Mouse (Mus musculus) layer of hippocampus, adult 18-20 months (tissue): ENCODE data around the gene Crebbp. TPM values are rescaled to one million over a fixed set of nuclear protein-coding genes. Genes with fewer than 3 reads are reported as not detected.
A peak's percentile ranks its signal among the peaks of the same experiment; 100 is the strongest.
"Not testable (repeated sequence)": the region's sequence is repeated elsewhere in the genome, so short reads cannot be mapped to it uniquely, and the experiment has no call there.

Source experiments
- DNase-seq, 2 experiments: peaks; one replicate each; pipeline ENCODE4 v3.0.0; 2022; ENCODE audit warnings: low spot score in 2 of 2
- total RNA-seq, 2 experiments: library from RNA; stranded (reverse); gene quantifications; 2 replicates each; pipeline ENCODE4 v1.2.3; 2021

The Crebbp gene
- total RNA-seq, 2 experiments from 2014 or later: 85.3 to 85.7 TPM

GRCm38 (mm10) chr16:4160246-4160897, 53.4 kb downstream of the Crebbp start:
- DNase-seq: peak; percentile 65 to 92

DNA sequence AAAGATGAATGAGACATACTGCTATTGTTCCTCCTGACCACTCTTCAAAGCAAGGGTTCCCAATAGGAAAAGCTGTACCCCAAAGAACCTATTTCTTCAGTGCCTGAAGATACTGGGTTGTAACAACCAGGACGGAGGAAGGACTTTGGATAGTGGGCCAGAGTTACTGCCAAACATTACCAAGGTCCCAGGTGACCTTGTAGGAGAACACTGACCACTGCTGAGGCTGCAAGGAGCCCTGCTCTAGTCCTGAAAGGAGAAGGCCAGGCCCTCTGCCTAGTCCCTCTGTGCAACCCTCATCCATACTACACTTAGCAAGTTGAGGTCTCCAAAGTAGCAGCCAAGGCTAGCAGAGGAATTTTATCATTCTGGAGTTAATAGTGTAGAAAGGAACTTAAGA, 60.7 kb downstream of the Crebbp start:
- DNase-seq: no peak

DNA sequence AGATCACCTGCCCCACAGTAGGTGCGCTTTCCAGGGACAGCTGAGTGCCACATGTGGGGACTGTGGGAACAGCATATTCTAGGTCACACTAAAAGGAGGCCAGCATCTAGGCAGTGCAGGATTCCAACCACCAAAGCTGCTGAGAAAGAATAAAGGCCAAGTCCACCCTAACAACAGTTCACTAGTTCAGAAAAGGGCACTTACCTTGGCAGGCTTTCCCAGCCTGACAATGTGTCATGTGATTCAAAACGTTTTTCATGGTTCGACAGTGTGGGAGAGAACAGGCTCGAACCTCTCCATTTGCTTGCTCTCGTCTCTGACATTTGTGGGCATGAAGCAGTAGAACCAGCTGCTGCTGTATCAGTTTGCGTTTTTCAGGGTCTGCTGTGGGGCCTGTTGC, 75.3 kb downstream of the Crebbp start:
- DNase-seq: no peak

DNA sequence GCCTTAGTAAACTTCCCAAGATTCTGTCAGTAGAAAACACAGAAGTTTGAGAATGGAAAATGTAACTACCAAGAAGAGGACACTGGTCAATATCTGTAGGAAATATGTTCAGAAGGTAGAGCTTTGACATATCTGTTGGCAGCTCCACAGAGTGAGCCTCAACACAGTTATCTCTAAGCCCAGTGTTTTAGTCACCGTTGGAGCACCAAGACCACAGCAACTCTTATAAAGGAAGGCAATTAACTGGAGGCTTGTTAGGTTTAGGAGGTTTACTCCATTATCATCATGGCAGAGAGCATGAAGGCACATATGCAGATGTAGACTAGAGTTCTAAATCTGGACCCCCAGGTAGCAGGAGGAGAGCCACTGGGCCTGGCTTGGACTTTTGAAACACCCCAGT, 80.0 kb downstream of the Crebbp start:
- DNase-seq: no peak

DNA sequence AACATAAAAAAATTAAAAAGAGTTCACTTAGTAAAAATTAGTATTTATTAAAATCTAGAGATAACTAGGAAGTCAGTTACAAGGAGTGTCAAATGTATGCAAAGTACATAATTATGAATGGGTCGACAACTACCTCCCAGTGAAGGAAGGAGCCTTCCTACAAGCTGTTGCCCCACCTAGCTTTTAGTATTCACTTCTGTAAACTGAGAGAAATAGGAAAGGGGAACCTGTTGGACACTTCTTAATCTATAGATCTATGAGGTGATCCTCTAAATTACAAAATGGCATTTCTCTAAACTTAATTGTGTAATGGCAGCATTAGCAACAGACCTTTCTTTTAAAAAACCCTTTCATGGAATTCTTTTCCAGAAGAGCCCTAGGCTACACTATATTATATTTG, 84.9 kb downstream of the Crebbp start:
- no peak for DNase-seq

- no peak for DNase-seq
These were observed 96.7 kb downstream of the Crebbp start for GRCm38 (mm10) chr16:4117072-4117471.

- DNase-seq: no peak
These were observed 113.4 kb downstream of the Crebbp start for GRCm38 (mm10) chr16:4100374-4100773.

DNA sequence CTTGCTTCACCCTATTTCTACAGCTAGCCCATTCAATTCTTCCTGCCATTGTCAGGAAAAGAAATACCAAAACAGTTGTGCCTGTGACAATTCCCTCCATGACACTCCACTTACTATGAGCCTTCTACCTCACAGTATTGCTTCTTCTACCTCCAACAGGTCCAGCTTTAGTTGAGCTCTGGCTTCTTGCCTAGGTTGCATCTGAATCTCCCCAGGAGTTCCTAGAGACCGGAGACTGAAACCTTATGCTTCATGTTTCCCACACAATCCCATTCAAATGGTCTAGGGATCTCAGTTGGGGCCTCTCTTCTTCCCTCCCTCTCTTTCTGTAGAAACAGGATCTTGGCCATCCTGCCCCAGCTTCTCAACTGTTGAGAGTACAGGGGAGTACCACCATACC, 116.3 kb downstream of the Crebbp start:
- no peak for DNase-seq

GRCm38 (mm10) chr16:4096898-4097297, 116.9 kb downstream of the Crebbp start:
- DNase-seq: no peak

DNA sequence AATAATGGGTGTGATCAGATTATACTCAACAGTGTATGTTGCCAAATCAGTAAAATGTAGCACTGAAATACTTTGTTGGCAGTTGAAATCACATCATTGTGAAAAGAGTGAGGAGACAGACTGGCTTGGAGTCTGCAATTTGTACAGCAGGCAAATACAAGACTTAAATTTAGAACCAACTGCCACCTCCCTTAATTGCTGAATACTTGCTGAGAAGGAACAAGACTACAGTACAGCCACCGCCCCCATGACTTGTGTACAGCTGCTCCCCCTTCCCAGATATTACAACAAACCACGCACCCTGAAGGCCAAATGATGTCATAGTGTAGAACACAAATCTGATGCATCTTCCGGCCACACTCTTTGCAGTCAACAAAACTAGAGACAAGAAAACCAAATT, 117.7 kb downstream of the Crebbp start:
- DNase-seq: peak; percentile 19 to 84

DNA sequence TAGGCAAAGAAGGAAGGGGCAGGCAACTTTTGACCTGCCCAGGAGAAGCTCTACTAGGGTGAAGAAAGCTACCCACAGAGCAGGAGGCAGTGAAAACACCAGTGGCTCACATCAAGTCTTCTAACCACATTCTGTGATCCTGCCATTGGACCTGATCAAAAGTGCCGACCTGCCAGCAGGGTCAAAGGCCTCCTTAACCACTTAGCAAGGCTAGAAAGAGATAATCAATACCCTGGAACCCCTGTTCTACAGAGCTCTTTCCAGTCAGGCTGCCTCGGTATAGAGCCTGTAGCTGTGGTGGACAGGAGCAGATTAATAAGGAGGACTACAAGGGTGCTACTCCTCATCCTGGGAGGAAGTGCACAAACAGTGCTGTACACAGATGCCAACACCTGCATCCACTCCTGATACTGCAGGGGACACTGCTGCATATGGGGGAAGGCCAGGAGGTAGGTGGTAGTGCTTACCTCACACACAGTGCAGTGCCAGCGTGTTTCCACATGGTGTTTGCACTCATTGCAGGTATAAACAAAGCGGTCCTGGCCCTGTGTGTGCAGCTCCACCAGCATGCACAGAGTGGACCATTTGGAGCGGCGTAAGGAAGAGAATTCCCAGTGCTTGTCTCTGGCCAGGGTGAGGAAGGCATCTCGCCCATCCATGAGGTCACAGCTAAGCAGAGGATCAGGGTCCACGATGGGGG, 126.4 kb downstream of the Crebbp start:
- no peak for DNase-seq

DNA sequence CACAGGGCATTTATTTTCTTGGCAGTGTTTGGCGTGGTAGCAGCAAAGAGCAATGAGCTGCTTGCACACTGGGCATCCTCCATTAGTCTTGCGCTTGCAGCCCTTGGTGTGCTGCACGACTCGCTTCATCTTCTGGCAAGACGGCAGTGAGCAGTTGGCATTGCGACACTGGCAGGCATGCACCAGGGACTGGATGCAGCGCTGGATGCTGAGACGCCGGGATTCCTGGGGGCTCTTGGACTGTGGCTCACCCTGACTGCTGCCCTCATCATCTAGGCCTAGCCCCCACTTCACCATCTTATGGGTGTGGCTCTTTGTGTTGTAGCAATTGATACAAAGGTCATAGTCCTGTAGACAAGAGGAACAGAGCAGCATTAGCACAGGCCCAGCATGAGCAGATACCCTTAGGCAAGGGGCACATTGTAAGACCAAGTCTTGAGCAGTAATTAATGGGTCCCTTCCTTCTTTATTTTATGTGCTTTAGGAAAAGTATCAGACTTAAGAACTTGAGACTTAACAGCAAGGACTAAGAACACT, 127.9 kb downstream of the Crebbp start:
- DNase-seq: no peak

DNA sequence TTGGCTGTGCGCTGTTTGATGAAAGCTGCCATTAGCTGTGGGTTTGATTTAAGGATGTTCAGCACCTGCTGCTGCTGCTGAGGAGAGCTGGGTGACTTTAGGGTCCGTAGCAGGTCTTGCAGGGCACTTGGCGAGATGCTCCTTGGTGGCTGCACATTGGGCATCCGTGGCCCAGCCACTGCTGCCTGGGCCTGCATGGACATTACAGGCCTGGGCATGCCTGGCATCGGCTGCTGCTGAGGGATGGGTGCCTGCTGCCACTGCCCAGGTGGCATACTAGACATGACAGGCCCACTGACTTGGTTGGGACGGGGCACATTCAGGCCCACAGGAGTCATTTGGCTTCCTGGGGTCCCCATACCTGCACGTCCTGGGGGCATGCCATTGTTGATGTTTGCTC, 128.7 kb downstream of the Crebbp start:
- no peak for DNase-seq

DNA sequence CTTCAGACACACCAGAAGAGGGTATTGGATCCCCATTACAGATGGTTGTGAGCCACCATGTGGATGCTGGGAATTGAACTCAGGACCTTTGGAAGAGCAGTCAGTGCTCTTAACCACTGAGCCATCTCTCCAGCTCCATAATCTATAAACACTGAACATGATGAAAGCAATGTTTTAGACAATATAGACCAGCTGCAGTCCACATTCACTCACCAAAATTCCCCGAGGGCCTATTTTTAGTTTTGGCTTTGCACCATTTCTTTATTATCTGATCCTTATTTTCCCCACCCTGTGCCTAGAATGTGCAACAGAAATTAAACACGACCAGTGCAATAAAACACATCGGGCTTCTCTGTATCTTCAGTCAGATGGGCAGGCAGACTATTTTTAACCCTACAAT, 133.4 kb downstream of the Crebbp start:
- not testable (repeated sequence) for DNase-seq

GRCm38 (mm10) chr16:4079656-4080055, 134.1 kb downstream of the Crebbp start:
- no peak for DNase-seq

GRCm38 (mm10) chr16:4078302-4078701, 135.5 kb downstream of the Crebbp start:
- DNase-seq: not testable (repeated sequence)

GRCm38 (mm10) chr16:4077384-4078061, 136.3 kb downstream of the Crebbp start, which contains the start of gene Trap1:
Trap1 (minus strand) TSS chr16:4077827.
- DNase-seq: peak; percentile 91 to 98

- no peak for DNase-seq
These were observed 139.0 kb downstream of the Crebbp start for GRCm38 (mm10) chr16:4074836-4075235.

DNA sequence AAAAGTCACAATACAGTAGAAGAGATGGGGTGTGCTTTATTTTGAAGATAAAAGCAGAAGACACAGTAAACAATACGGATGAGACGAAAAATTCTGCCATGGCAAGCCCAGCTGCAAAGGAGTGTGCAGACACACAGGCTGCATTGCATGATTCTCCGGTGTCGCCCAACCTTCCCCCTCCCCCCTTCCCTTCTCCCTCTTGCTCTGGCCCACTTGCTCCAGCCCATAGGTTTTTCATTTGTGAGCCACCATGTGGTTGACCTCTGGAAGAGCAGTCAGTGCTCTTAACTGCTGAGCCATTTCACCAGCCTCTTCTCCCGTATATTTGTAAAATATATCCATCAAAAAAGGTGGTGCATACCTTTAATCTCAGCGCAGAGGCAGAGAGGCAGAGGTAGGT, 139.5 kb downstream of the Crebbp start:
- DNase-seq: no peak

DNA sequence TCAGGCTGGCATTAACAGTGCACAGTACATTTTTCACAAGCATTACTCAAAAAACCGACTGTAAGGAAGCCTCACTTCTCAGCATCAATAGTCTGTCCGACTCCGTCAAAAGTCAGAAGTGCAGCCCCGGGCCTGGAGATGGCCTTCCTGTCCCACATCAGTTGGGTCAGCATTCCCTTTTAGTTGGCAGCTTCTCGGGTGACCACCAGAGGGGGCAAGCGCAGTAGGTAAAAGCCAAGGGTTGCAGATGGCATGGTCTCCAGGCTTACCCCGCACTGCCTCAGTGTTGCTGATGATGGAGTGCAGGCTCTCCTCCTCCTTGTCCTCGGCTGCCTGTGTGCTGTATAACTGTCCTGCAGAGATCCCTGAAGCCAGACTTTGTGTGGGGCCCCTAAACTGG, 145.2 kb downstream of the Crebbp start:
- peak; percentile 20 to 56 for DNase-seq

DNA sequence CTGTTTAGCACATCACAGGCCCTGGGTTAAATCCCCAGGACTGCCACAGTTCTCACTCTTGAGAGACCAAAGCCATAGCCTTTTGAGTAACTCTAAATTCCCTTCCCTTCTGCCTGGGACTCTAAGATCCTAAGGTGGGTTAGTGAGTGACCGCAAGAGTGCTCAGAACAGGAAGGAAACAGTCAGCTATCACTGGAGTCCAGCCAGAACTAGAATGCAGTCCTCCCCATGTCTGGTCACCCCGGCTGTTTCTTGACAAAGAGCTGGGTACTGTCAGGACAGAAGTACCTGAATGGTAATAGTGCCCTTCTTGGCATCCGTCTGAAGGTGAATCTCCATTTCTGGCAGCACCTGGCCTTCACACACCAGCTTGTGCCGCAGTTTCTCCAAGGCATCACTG, 148.9 kb downstream of the Crebbp start:
- DNase-seq: no peak

DNA sequence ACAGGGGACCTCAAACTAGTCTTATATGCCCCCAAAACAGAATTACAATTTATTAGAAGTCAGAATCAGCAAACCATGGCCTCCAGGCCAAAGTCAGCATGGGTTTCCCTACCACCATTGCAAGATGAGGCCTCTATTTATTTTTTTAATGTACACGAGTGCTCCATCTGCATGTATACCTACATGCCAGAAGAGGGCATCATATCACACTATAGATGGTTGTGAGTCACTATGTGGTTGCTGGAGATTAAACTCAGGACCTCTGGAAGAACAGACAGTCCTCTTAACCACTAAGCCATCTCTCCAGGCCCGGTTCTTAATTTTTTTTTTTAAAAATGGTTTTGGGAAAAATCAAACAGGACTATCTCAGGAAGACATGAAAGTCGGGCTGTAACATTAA, 160.0 kb downstream of the Crebbp start:
- DNase-seq: no peak
